Mouse (Mus musculus): ENCODE results near the gene Clec9a. TPM values are rescaled to one million over a fixed set of nuclear protein-coding genes. Genes with fewer than 3 reads are reported as not detected.

Gene Clec9a
- polyA plus RNA-seq, 2 experiments from 2014 or later: not detected

GRCm38 (mm10) chr6:129425812-129426211, 17.1 kb downstream of the Clec9a start:
- no peak for ATAC-seq

GRCm38 (mm10) chr6:129427281-129427680, 18.6 kb downstream of the Clec9a start:
- no peak for ATAC-seq

GRCm38 (mm10) chr6:129434239-129434638, 25.6 kb downstream of the Clec9a start:
- peak; percentile 92 for ATAC-seq

- ATAC-seq: no peak
These were observed 27.4 kb downstream of the Clec9a start for GRCm38 (mm10) chr6:129436025-129436424.

- no peak for ATAC-seq
These were observed 29.4 kb downstream of the Clec9a start for GRCm38 (mm10) chr6:129438033-129438432.

- ATAC-seq: no peak
These were observed 41.1 kb downstream of the Clec9a start for GRCm38 (mm10) chr6:129449743-129450142.

- no peak for ATAC-seq
These were observed 42.9 kb downstream of the Clec9a start, which contains the start of gene Clec1a for GRCm38 (mm10) chr6:129451411-129452039. Clec1a (minus strand) TSS chr6:129452000.

GRCm38 (mm10) chr6:129471386-129471785, 62.7 kb downstream of the Clec9a start:
- ATAC-seq: no peak

- ATAC-seq: no peak
These were observed 64.0 kb downstream of the Clec9a start for GRCm38 (mm10) chr6:129472627-129473026.

Other genes with a start within 250 kb of the Clec9a start
- gene Clec2d, start 228.2 kb upstream of the Clec9a start, polyA plus RNA-seq (2017; shearing (Covaris generic)): 10 to 100 TPM; 22.9 to 25.2 TPM
- gene Cd69, start 133.4 kb upstream of the Clec9a start, polyA plus RNA-seq (2017; shearing (Covaris generic)): 100 to 1,000 TPM; 233 to 245 TPM
- gene 4922502D21Rik, start 77.1 kb upstream of the Clec9a start, polyA plus RNA-seq (2017; shearing (Covaris generic)): not detected
- gene Clec12a, start 66.2 kb upstream of the Clec9a start, polyA plus RNA-seq (2017; shearing (Covaris generic)): under 1 TPM; 0.44 to 0.61 TPM
- not detected for gene Clec12b, start 23.0 kb upstream of the Clec9a start, polyA plus RNA-seq (2017; shearing (Covaris generic))
- gene Clec1b, start 11.6 kb upstream of the Clec9a start, polyA plus RNA-seq (2017; shearing (Covaris generic)): under 1 TPM in 1 of 2 experiments, not detected in 1; 0.71 TPM
- not detected for gene Clec1a, start 43.1 kb downstream of the Clec9a start, polyA plus RNA-seq (2017; shearing (Covaris generic))
- under 1 TPM in 1 of 2 experiments, not detected in 1; 0.12 TPM for gene Olr1, start 98.3 kb downstream of the Clec9a start, polyA plus RNA-seq (2017; shearing (Covaris generic))
- not detected for gene Tmem52b, start 103.7 kb downstream of the Clec9a start, polyA plus RNA-seq (2017; shearing (Covaris generic))
- 1 to 10 TPM; 4.5 to 8.8 TPM for gene Gabarapl1, start 124.3 kb downstream of the Clec9a start, polyA plus RNA-seq (2017; shearing (Covaris generic))
- not detected for gene Klre1, start 169.0 kb downstream of the Clec9a start, polyA plus RNA-seq (2017; shearing (Covaris generic))
- under 1 TPM in 1 of 2 experiments, not detected in 1; 0.70 TPM for gene Klrd1, start 182.9 kb downstream of the Clec9a start, polyA plus RNA-seq (2017; shearing (Covaris generic))
- gene Klrk1, start 215.0 kb downstream of the Clec9a start, polyA plus RNA-seq (2017; shearing (Covaris generic)): 1 to 10 TPM in 1 of 2 experiments, under 1 TPM in 1; 0.41 to 1.2 TPM
- gene Klrc3, start 234.5 kb downstream of the Clec9a start, polyA plus RNA-seq (2017; shearing (Covaris generic)): not detected